Mouse (Mus musculus) common myeloid progenitor, adult 5-6 weeks (primary cell): ENCODE measurements around the gene Tdg. TPM values are rescaled to one million over a fixed set of nuclear protein-coding genes. Genes with fewer than 3 reads are reported as not detected.

Experiments
- ATAC-seq: replicated peaks from 2 replicates; pipeline ENCODE4 v1.8.0; 2016; ENCODE audit warnings: low read depth, mild to moderate bottlenecking, moderate TSS enrichment, inconsistent platforms; ENCODE audit not compliant: poor library complexity, severe bottlenecking
- total RNA-seq: library from RNA; stranded (forward); fragments of 200-1000, 187-1606 nt; gene quantifications from 2 replicates; pipeline ENCODE4 v1.2.3, GENCODE M21; 2017

Gene Tdg
- total RNA-seq, 1 experiment from 2014 or later: 111 TPM

DNA sequence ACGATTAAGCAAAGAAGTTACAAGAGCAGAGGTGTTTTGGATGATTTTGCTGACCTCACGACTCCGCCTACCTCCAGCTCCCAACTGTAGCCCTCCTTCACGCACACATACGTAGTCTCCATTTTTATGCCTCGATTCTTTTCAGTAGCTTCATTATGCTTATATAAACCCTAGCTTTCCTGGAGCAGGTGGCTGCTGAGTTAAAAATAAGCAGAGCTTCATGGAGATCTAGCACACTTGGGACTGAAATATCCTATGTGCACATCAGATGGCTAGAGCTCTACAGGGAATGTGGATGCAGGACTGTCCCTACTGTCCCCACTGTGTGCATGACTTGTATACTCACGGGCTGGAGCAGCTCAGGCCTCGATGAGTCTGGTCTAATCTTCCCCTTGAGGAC lies 32.2 kb downstream of the Tdg start:
- no peak for ATAC-seq

- ATAC-seq: peak; percentile 56
These were observed 32.8 kb downstream of the Tdg start for GRCm38 (mm10) chr10:82662267-82662990.

DNA sequence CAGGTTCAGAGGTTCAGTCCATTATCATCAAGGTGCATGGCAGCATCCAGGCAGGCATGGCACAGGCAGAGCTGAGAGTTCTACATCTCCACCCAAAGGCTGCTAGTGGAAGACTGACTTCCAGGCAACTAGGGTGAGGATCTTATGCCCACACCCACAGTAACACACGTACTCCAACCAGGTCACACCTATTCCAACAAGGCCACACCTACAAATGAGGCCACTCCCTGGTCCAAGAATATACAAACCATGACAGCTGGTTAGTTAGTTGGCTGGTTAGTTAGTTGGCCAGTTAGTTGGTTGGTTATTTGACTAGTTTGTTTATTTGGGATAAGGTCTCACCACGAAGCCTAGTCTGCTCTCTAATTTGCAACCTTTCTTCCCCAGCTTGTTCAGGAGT lies 33.7 kb downstream of the Tdg start:
- no peak for ATAC-seq

DNA sequence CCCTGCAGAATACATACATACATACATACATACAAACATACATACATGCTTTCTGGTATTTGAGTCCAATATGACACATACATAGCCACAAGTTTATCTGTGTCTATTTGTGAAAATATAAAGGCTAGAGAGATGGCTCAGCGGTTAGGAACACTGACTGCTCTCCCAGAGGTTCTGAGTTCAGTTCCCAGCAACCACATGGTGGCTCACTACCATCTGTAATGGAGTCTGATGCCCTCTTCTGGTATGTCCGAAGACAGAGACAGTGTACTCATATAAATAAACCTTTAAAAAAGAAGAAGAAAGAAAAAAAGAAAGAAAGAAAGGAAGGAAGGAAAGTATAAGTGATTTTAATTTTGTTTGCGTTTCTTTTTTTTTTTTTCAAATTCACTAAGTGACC lies 36.3 kb downstream of the Tdg start:
- ATAC-seq: no peak

DNA sequence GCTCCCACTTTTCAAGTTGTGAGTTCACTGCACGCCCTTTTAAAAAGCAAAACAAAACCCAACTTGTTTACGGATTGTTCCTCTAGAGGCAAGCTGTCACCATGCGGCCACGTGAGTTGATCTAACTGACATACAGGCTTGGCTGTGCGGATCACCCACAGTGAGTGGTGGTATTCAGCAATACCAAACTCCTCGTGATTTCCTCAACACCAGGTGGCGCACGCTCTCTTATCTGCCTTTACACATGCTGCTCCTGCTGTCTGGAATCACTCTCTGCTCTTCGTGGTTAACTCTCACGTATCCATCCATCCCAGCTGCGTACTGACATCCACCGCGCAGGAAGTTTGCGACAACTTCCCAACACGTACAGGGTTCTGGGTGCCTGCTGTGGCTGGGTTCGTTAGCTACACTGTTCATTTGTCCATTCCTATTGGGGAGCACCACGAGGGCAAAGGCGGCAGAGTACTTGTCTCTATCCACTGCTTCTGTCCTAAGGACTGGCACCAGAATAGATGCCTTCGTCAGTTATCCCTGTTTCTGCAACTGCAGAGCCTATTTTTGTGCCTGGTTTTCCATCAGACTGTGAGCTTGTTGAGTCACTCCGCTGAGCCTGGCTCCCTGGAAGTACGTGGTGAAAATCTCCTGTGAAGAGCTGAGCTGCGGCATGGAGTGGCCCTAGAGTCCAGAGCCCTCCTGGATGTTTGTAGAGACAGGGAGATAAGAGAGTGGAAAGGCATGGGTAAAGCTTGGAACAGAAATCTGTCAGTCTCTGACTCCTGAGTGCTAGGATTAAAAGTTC lies 37.0 kb downstream of the Tdg start:
- peak; percentile 89 for ATAC-seq

DNA sequence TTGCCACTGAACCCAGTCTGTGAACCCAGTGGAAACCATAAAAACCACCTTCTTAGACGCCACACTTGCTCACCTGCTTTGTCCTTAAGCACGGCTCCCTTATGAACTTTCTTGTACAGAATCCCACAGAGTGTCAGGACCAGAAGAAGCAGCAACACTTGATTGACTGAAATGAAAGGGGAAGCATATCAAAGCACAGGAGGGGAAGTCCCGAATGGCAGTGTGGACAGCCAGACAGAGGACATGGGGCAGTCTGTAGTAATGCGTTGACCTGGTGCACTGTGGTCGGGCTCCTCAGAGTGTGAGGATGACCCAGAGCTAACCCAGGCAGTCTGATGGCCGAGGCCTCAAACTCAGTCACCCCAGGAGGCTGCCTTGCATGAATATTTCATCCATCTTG lies 40.6 kb downstream of the Tdg start:
- peak; percentile 40 for ATAC-seq

DNA sequence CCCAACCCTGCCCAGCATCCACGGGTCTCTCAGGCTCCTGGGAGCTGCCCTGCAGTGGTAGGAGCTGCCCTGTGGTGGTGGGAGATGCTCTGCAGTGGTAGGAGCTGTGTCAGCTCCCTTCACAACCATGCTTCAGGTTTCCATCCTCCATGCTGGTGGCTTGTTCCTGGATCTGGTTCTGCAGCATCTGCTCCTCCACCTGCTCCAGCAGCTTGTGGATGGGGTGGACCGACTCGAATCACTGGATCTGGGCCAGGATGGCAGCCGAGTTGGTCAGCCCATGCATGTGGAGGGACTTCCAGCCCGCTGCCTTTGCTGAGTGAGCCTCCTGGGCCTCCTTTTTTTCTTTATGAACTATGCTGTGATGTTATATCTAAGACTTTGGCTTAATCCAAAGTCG lies 47.3 kb downstream of the Tdg start:
- ATAC-seq: no peak

- ATAC-seq: no peak
These were observed 51.1 kb downstream of the Tdg start for GRCm38 (mm10) chr10:82680769-82681168.

DNA sequence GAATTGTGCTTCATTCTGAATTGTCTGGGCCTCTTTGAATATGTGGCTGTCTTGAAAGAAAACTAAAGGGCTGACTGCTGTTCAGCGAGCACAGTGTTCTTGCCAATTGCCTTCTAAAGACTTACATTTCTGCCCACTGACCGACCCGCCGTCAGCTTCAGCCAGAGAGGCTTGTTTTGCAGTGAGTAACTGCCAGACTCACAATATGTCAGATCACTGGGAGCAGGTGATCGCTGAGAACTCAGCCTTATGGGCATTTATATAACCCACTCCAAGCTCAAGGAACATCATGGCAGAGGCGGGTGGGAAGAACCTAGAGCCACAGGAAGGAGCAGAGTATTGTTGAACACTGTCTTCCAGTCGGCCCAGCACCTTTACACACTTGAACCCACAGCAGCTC lies 52.0 kb downstream of the Tdg start:
- ATAC-seq: no peak

GRCm38 (mm10) chr10:82685440-82685839 lies 55.8 kb downstream of the Tdg start:
- peak; percentile 60 for ATAC-seq

DNA sequence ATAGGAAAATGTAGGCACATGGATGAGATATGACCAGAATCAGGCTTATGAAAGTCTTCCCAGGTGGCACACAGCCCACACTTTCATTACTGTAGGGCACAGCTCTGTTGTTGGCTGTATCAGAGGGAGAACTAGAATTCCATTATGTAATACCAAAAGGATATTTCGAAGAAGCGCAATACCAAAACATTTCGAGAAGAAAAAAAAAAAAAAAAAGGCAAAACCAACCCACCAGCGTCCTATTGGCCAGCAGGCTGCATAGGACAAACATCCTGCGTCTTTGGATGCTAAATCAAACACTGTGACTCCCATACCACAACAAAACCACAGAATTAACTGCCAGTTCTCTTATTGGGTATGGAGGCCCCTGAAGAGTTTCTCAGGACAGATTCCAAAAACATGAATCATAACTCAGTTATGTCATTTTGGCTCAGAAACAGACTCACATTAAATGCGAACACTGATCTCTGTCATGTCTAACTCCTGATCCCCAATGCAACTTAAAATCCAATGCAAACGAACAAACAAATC lies 60.1 kb downstream of the Tdg start:
- peak; percentile 45 for ATAC-seq

DNA sequence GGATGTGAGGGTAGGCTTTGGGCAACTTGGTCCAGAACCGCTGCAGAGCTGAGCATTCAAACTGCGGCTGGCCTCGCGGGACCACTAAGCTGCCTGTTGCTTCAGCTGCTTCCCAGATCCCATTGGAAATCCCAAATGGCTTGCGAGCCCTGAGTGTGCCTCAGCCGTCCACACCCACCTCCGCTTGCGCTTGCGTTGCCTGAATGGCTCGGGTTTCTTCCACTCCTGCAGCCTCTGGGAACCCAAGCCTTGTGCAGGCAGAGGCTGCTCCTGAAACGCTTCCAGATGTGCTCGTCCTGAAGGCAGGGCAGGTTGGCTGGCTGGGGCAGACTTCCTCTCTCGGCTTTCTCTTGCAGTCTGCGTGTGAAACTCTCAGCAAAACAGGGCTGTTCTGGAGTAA lies 60.9 kb downstream of the Tdg start, which contains the start of gene Glt8d2:
Gene Glt8d2 (minus strand): TSS at position 157 of the 400 bp plus-strand sequence.
- ATAC-seq: peak; percentile 41

DNA sequence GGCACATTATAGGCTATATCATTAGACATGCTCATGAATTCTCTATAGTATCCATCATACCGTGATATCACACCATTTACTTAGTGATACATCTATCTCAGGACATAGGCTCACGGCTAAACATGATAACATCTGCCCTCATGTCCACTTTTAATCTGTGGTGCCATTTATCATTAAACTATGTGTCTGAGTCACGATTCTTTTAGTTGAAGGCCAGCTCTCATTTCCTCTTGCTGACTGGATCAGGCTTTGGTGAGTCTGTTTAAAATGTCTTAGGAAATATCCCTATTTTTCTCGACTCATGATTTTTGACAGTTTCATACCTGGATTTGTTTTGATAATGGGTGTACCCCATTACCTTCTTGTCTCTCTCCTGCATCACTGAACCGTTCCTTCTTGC lies 66.3 kb downstream of the Tdg start, which contains the start of gene Hcfc2:
Gene Hcfc2 (plus strand): TSS at position 205 of the 400 bp plus-strand sequence.
- ATAC-seq: no peak

GRCm38 (mm10) chr10:82696453-82697079 lies 66.9 kb downstream of the Tdg start:
- ATAC-seq: peak; percentile 7

GRCm38 (mm10) chr10:82697305-82697898 lies 67.8 kb downstream of the Tdg start:
- ATAC-seq: peak; percentile 76

GRCm38 (mm10) chr10:82698712-82699261 lies 69.2 kb downstream of the Tdg start:
- peak; percentile 36 for ATAC-seq

GRCm38 (mm10) chr10:82699296-82699941 lies 69.8 kb downstream of the Tdg start:
- ATAC-seq: peak; percentile 43
